Mouse (Mus musculus): ENCODE results near the gene Papss2. TPM values are rescaled to one million over a fixed set of nuclear protein-coding genes. Genes with fewer than 3 reads are reported as not detected.
A peak's percentile ranks its signal among the peaks of the same experiment; 100 is the strongest.

Papss2 gene
- polyA plus RNA-seq, 1 experiment = 0.01 TPM

DNA sequence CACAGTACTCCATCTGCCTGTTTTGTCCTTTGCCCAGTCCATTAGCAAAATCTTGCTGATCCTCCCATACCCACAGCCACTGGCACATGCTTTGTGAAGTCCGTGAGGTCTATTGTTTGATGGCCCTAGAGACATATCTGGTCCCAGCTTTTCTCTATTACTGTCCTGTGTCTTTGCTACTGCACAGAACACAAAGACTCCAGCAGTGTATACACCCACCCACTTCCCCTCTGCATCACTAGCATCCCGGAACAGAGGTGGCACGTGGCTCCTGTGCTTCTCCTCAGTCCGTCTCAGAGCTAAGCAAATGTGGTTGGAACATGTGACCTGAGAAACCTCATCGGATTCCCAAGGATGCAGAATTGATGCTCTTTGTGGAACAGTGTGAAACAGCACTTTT lies 28.1 kb upstream of the Papss2 start:
- peaks cover 19% of the 10 kb centered on the region for H3K4me1 ChIP-seq (ENCODE audit: control insufficient read depth)
- H3K36me3 ChIP-seq (ENCODE audit: control insufficient read depth) = no peaks in the 10 kb centered on the region
- H3K9me3 ChIP-seq (ENCODE audit: control insufficient read depth, low read length) = no peaks in the 10 kb centered on the region
- H3K4me3 ChIP-seq (replicated peaks) = no peak overlapping the region
- H3K27me3 ChIP-seq (ENCODE audit: control insufficient read depth) = no peaks in the 10 kb centered on the region
- TF ChIP-seq GATA1 (IDR thresholded peaks at IDR 0.05; ENCODE audit: low read length) (no peak), TAL1 (IDR thresholded peaks at IDR 0.05; ENCODE audit: low read length) (no peak)

GRCm38 (mm10) chr19:32568470-32568869 lies 27.1 kb upstream of the Papss2 start:
- TF ChIP-seq GATA1 (IDR thresholded peaks at IDR 0.05; ENCODE audit: low read length) (no peak), TAL1 (IDR thresholded peaks at IDR 0.05; ENCODE audit: low read length) (no peak)
- Histone ChIP-seq H3K9me3 (ENCODE audit: control insufficient read depth, low read length) (no peaks in the 10 kb centered on the region), H3K4me1 (ENCODE audit: control insufficient read depth) (peaks cover 19% of the 10 kb centered on the region), H3K4me3 (replicated peaks) (no peak overlapping the region), H3K27me3 (ENCODE audit: control insufficient read depth) (no peaks in the 10 kb centered on the region), H3K36me3 (ENCODE audit: control insufficient read depth) (no peaks in the 10 kb centered on the region)

DNA sequence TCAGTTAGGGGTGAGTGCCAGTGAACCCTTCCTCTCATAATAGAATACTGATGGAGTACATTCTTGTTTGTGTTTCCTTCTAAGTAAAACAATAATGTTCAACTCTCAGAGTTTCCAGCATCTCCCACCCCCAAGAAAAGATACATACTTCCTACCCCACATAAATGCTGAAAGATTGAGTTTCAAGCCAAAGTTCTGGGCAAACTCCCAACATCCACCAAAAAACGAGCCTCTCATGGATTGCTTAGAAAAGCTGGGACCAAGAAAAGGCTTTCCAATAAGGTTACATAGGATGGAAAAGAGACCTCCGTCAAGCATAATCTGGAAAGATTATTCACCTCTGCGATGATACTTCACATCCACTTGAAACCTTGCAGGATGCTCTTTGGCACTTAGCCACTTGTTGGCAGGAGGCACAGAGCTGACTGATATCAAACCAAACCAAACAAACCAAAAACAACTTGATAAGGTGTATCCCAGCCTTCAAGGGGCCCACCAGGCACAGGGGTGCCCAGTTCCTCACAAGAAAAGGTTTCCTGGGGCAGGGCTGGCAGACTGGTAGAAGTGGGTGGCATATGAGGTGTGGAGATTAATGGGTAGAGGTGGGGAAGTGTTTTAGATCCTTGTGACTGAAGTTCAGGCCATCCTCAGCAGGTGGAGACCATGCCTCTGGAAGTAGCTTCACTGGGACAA lies 26.5 kb upstream of the Papss2 start:
- Histone ChIP-seq H3K4me3 (replicated peaks) (peak overlapping the region; percentile 12), H3K9me3 (ENCODE audit: control insufficient read depth, low read length) (no peaks in the 10 kb centered on the region), H3K4me1 (ENCODE audit: control insufficient read depth) (peaks cover 19% of the 10 kb centered on the region), H3K36me3 (ENCODE audit: control insufficient read depth) (no peaks in the 10 kb centered on the region), H3K27me3 (ENCODE audit: control insufficient read depth) (no peaks in the 10 kb centered on the region)
- TF ChIP-seq TAL1 (IDR thresholded peaks at IDR 0.05; ENCODE audit: low read length) (no peak), GATA1 (IDR thresholded peaks at IDR 0.05; ENCODE audit: low read length) (no peak)

DNA sequence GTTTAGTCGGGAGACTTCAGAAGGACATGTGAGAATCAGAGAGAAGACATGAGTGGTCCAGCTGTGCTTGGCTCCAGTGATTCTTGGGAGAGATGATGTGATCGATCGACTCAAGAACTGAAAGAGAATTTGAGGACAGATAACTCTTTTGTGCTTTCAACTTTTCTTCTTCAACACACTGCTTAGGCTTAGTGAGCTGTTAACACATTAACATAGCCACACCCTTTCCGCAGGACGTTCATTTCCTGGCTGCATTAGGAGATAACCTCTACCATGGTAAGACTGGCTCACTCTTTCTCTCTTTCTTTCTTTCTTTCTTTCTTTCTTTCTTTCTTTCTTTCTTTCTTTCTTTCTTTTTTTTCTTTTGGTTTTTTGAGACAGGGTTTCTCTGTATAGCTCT lies 25.9 kb upstream of the Papss2 start:
- Histone ChIP-seq H3K4me1 (ENCODE audit: control insufficient read depth) (peaks cover 19% of the 10 kb centered on the region), H3K9me3 (ENCODE audit: control insufficient read depth, low read length) (no peaks in the 10 kb centered on the region), H3K36me3 (ENCODE audit: control insufficient read depth) (no peaks in the 10 kb centered on the region), H3K27me3 (ENCODE audit: control insufficient read depth) (no peaks in the 10 kb centered on the region), H3K4me3 (replicated peaks) (peak overlapping the region; percentile 12)
- TF ChIP-seq TAL1 (IDR thresholded peaks at IDR 0.05; ENCODE audit: low read length) = no peak
- TF ChIP-seq GATA1 (IDR thresholded peaks at IDR 0.05; ENCODE audit: low read length) = no peak

- no peak for TF ChIP-seq TAL1 (IDR thresholded peaks at IDR 0.05; ENCODE audit: low read length)
- TF ChIP-seq GATA1 (IDR thresholded peaks at IDR 0.05; ENCODE audit: low read length) = no peak
- H3K9me3 ChIP-seq (ENCODE audit: control insufficient read depth, low read length) = no peaks in the 10 kb centered on the region
- H3K27me3 ChIP-seq (ENCODE audit: control insufficient read depth) = no peaks in the 10 kb centered on the region
- H3K4me3 ChIP-seq (replicated peaks) = no peak overlapping the region
- peaks cover 19% of the 10 kb centered on the region for H3K4me1 ChIP-seq (ENCODE audit: control insufficient read depth)
- no peaks in the 10 kb centered on the region for H3K36me3 ChIP-seq (ENCODE audit: control insufficient read depth)
Observed at GRCm38 (mm10) chr19:32572191-32572590, 23.4 kb upstream of the Papss2 start.

- no peaks in the 10 kb centered on the region for H3K27me3 ChIP-seq (ENCODE audit: control insufficient read depth)
- no peak overlapping the region for H3K4me3 ChIP-seq (replicated peaks)
- TF ChIP-seq TAL1 (IDR thresholded peaks at IDR 0.05; ENCODE audit: low read length) (no peak), GATA1 (IDR thresholded peaks at IDR 0.05; ENCODE audit: low read length) (no peak)
- H3K4me1 ChIP-seq (ENCODE audit: control insufficient read depth) = peaks cover 19% of the 10 kb centered on the region
- no peaks in the 10 kb centered on the region for H3K9me3 ChIP-seq (ENCODE audit: control insufficient read depth, low read length)
- H3K36me3 ChIP-seq (ENCODE audit: control insufficient read depth) = no peaks in the 10 kb centered on the region
Observed at GRCm38 (mm10) chr19:32573259-32573658, 22.3 kb upstream of the Papss2 start.

DNA sequence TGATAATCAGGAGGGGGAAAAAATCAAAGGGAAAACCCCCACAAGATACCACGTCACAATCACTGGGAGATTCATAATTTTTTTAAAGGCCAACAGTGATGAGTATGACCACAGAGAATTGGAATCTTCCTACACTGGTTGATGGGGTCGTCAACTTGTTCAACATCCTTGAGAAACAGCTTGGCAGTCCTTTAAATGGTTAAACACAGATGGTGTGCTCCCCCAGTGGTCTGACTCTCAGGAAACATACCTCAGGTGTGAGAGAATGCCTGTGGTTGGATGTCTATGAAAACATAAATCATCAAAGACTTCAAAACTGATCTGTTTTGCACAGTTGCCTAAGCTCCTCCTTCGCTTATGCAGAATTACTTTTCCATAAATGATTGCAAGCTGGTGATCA lies 20.7 kb upstream of the Papss2 start:
- Histone ChIP-seq H3K4me1 (ENCODE audit: control insufficient read depth) (peaks cover 7% of the 10 kb centered on the region; the same call in 1 of the 2 replicates), H3K36me3 (ENCODE audit: control insufficient read depth) (no peaks in the 10 kb centered on the region), H3K4me3 (replicated peaks) (no peak overlapping the region), H3K27me3 (ENCODE audit: control insufficient read depth) (no peaks in the 10 kb centered on the region), H3K9me3 (ENCODE audit: control insufficient read depth, low read length) (no peaks in the 10 kb centered on the region)
- TF ChIP-seq GATA1 (IDR thresholded peaks at IDR 0.05; ENCODE audit: low read length) (no peak), TAL1 (IDR thresholded peaks at IDR 0.05; ENCODE audit: low read length) (no peak)

- no peaks in the 10 kb centered on the region for H3K36me3 ChIP-seq (ENCODE audit: control insufficient read depth)
- no peak overlapping the region for H3K4me3 ChIP-seq (replicated peaks)
- TF ChIP-seq TAL1 (IDR thresholded peaks at IDR 0.05; ENCODE audit: low read length) = no peak
- no peak for TF ChIP-seq GATA1 (IDR thresholded peaks at IDR 0.05; ENCODE audit: low read length)
- H3K27me3 ChIP-seq (ENCODE audit: control insufficient read depth) = no peaks in the 10 kb centered on the region
- no peaks in the 10 kb centered on the region for H3K9me3 ChIP-seq (ENCODE audit: control insufficient read depth, low read length)
- no peaks in the 10 kb centered on the region for H3K4me1 ChIP-seq (ENCODE audit: control insufficient read depth)
Observed at GRCm38 (mm10) chr19:32577749-32578148, 17.8 kb upstream of the Papss2 start.

GRCm38 (mm10) chr19:32583091-32583766 lies 12.4 kb upstream of the Papss2 start:
- TF ChIP-seq GATA1 (IDR thresholded peaks at IDR 0.05; ENCODE audit: low read length) (no peak), TAL1 (IDR thresholded peaks at IDR 0.05; ENCODE audit: low read length) (no peak)
- no peaks in the 10 kb centered on the region for H3K9me3 ChIP-seq (ENCODE audit: control insufficient read depth, low read length)
- no peaks in the 10 kb centered on the region for H3K4me1 ChIP-seq (ENCODE audit: control insufficient read depth)
- H3K27me3 ChIP-seq (ENCODE audit: control insufficient read depth) = no peaks in the 10 kb centered on the region
- H3K36me3 ChIP-seq (ENCODE audit: control insufficient read depth) = no peaks in the 10 kb centered on the region
- H3K4me3 ChIP-seq (replicated peaks) = no peak overlapping the region
